Mouse (Mus musculus): Measurements from ENCODE around the gene Stk17b. TPM values are rescaled to one million over a fixed set of nuclear protein-coding genes. Genes with fewer than 3 reads are reported as not detected.
"Not testable (repeated sequence)": the region's sequence is repeated elsewhere in the genome, so short reads cannot be mapped to it uniquely, and the experiment has no call there.

The Stk17b gene
- polyA plus RNA-seq, 1 experiment from 2014 or later, result 14.6 TPM

DNA sequence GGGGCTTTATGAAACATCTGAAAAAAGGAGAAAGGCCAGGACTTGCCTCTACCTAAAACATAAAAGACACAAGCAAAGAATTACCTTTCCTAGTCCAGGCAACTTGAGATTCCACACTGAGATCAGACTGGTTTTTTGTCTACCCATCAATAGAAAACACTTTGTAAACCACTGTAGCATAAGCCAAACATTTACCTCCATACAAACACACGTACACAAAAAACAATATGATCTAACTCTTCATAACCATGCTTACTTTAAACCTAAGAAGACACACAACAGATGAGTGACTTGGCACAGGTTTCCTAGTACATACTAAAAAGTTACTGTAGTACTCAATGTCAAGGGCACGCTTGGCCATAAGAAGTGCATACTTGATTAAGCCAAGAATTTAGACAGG, 9.5 kb downstream of the Stk17b start:
- Histone ChIP-seq H3K4me3 (replicated peaks) (no peak overlapping the region), H3K9ac (no peak overlapping the region), H3K4me2 (no peak overlapping the region), H3K27ac (no peak overlapping the region), H3K4me1 (no peaks in the 10 kb centered on the region), H3K27me3 (replicated peaks) (no peaks in the 10 kb centered on the region), H3K36me3 (no peaks in the 10 kb centered on the region), H3K9me3 (no peaks in the 10 kb centered on the region)
- WGBS, result 86% methylated on average over 2 of the region's 2 CpGs
- ATAC-seq (ENCODE audit: insufficient read depth, low FRiP score, low read depth), result no peak

DNA sequence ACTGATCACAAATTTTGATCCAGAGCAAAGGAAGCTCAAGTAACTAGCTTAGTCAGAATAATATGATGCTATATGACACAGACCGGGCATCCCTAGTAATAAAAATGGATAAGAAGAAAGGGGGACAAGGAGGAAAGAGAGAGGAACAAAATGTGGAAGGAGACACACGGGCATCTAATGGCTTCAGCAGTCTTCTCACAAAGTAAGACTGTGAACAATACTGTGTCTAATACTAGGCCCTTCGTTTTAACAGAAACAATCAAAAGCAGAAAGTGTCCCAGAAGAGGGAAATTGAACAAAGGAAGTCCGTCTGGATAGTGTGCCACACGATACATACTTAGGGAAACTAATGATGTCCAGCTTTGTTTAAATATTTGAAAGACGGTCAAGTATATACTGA, 10.0 kb downstream of the Stk17b start:
- H3K27me3 ChIP-seq (replicated peaks), result no peaks in the 10 kb centered on the region
- 76% methylated on average over 6 of the region's 6 CpGs for WGBS
- ATAC-seq (ENCODE audit: insufficient read depth, low FRiP score, low read depth), result no peak

DNA sequence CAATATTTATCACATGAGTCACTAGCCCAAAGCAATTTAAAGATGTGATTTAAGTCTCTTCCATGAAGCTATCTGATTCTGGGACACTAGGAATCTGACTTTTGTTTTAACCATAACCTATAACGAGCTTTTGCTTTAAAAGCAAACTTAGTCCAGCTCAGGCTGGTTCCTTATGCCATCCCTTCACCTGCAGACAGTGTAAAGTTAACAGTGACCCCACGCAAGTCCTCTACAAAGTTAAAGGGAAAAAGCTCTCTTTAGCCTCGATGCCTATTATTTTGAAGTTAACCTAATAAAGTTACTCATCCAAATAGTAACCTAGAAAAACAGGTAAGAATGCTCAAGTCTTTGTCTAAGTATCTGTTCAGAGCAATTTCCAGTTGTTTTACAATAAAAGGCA, 10.5 kb downstream of the Stk17b start:
- 85% methylated on average over 3 of the region's 3 CpGs for WGBS
- ATAC-seq (ENCODE audit: insufficient read depth, low FRiP score, low read depth), result no peak
- H3K9me3 ChIP-seq, result no peaks in the 10 kb centered on the region
- no peak overlapping the region for H3K4me2 ChIP-seq
- no peaks in the 10 kb centered on the region for H3K27me3 ChIP-seq (replicated peaks)
- no peak overlapping the region for H3K4me3 ChIP-seq (replicated peaks)
- no peak overlapping the region for H3K9ac ChIP-seq
- no peaks in the 10 kb centered on the region for H3K4me1 ChIP-seq
- H3K36me3 ChIP-seq, result no peaks in the 10 kb centered on the region
- H3K27ac ChIP-seq, result no peak overlapping the region

More for the DNA sequence above, 10.0 kb downstream of the Stk17b start:
- Histone ChIP-seq H3K4me2 (no peak overlapping the region), H3K4me3 (replicated peaks) (no peak overlapping the region), H3K27ac (no peak overlapping the region), H3K9ac (no peak overlapping the region), H3K4me1 (no peaks in the 10 kb centered on the region), H3K9me3 (no peaks in the 10 kb centered on the region), H3K36me3 (no peaks in the 10 kb centered on the region)

DNA sequence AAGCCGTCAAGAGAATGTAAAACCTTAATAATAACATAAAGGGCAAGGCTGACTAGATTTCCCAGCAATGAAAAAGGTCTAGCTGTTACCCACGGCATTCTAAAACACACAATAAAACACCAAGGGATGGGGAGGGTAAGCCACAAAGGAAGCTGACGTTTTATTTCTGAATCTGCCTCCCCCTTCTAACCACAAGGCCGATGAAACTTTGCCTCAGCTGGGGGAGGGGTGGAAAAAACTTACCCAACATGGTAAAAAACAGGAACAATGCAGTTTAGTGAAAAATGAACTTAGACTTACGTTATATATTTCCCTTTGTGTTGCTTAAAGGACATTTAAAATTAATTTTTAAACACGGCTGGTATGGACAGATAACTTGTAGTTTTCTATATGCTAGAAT, 11.0 kb downstream of the Stk17b start:
- no peaks in the 10 kb centered on the region for H3K27me3 ChIP-seq (replicated peaks)
- no peak overlapping the region for H3K9ac ChIP-seq
- no peaks in the 10 kb centered on the region for H3K9me3 ChIP-seq
- no peaks in the 10 kb centered on the region for H3K4me1 ChIP-seq
- H3K27ac ChIP-seq, result no peak overlapping the region
- no peak overlapping the region for H3K4me3 ChIP-seq (replicated peaks)
- H3K4me2 ChIP-seq, result no peak overlapping the region
- ATAC-seq (ENCODE audit: insufficient read depth, low FRiP score, low read depth), result no peak
- WGBS, result 61% methylated on average over 6 of the region's 6 CpGs
- H3K36me3 ChIP-seq, result no peaks in the 10 kb centered on the region

DNA sequence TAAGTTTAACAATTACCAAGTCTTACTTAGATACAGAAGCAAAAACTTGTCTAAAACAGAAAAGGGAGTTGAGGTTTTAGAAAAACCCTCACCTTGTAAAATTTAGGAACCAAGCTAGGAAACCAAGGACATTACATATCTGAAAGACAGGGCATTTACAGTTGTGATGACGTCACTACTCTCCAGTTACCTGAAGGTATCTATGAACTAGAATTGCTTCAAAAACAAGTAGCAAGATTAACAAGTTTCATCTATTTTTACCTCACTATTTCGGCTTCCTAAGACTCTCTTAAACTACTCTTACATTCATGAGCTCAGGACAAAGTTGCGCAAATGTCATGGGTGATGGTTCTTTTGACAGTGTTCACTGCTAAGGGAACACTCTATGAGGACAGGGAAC, 12.1 kb downstream of the Stk17b start:
- no peaks in the 10 kb centered on the region for H3K9me3 ChIP-seq
- no peak overlapping the region for H3K4me3 ChIP-seq (replicated peaks)
- H3K27ac ChIP-seq, result no peak overlapping the region
- H3K27me3 ChIP-seq (replicated peaks), result no peaks in the 10 kb centered on the region
- no peak for ATAC-seq (ENCODE audit: insufficient read depth, low FRiP score, low read depth)
- no peak overlapping the region for H3K4me2 ChIP-seq
- WGBS, result 88% methylated on average over 3 of the region's 3 CpGs
- no peaks in the 10 kb centered on the region for H3K4me1 ChIP-seq
- H3K9ac ChIP-seq, result no peak overlapping the region
- no peaks in the 10 kb centered on the region for H3K36me3 ChIP-seq

DNA sequence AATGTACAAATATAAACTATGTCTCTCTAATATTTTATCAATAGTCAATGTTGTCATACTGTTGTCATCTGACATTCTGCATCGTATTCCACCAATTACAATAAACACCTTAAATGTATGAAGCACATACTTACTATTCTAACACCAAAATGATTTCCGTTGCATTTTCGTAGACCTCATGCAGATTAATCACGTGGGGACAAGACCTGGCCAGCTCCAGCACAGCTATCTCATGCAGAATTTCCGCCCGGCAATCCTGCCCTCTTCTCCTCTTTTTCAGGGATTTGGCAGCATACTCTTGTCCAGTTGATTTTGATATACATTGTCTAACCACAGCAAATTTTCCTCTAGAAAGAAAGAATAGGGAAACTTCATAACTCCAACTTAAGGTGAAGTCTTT, 13.5 kb downstream of the Stk17b start:
- WGBS, result 89% methylated on average over 6 of the region's 6 CpGs
- no peaks in the 10 kb centered on the region for H3K36me3 ChIP-seq
- H3K4me2 ChIP-seq, result no peak overlapping the region
- H3K27ac ChIP-seq, result no peak overlapping the region
- no peaks in the 10 kb centered on the region for H3K4me1 ChIP-seq
- no peak for ATAC-seq (ENCODE audit: insufficient read depth, low FRiP score, low read depth)
- H3K9ac ChIP-seq, result no peak overlapping the region
- no peaks in the 10 kb centered on the region for H3K9me3 ChIP-seq
- H3K27me3 ChIP-seq (replicated peaks), result no peaks in the 10 kb centered on the region
- H3K4me3 ChIP-seq (replicated peaks), result no peak overlapping the region

DNA sequence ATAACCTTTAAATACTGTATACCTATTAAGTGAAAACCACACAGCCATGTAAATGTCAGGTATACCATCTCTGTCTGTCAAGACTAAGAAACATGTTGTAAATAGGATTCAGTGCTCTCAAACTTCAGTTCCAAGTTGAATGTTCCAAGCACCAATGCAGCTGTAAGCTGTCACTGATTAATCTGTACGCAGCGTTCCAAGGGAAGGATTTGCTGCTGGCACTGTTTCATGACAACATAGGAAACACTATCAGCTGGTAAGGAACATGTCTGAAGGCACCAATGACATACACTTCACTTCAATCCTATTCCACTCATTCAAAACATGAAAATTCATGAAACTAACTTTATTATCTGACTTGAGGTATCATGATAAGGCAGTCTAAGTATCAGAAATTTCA, 18.9 kb downstream of the Stk17b start:
- no peak for ATAC-seq (ENCODE audit: insufficient read depth, low FRiP score, low read depth)
- WGBS, result 46% methylated on average over 2 of the region's 2 CpGs
- no peak overlapping the region for H3K27ac ChIP-seq
- H3K9me3 ChIP-seq, result no peaks in the 10 kb centered on the region
- no peaks in the 10 kb centered on the region for H3K27me3 ChIP-seq (replicated peaks)
- H3K36me3 ChIP-seq, result peaks cover 11% of the 10 kb centered on the region; the same call in 1 of the 2 replicates
- no peak overlapping the region for H3K4me3 ChIP-seq (replicated peaks)
- no peaks in the 10 kb centered on the region for H3K4me1 ChIP-seq
- H3K4me2 ChIP-seq, result no peak overlapping the region
- H3K9ac ChIP-seq, result no peak overlapping the region

DNA sequence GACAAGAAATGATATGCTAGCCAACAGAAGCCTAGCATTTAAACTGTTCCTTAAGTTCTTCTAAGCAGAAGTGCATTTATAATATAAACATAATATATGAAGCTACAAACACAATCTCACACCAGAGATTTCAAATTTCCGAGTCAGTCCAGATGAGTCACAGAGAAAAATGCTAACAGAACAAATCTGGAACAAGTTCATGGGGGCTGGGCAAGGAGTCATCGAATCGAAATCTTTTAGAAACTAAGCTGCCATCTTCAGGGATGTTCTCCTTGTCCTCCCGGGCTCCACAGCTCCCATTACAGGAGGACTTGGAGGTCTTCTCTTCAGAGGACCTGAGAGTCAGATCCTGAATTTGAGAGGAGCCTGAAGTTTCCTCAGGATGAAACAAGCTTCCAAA, 27.7 kb downstream of the Stk17b start:
- no peak for ATAC-seq (ENCODE audit: insufficient read depth, low FRiP score, low read depth)
- H3K27me3 ChIP-seq (replicated peaks), result no peaks in the 10 kb centered on the region
- no peak overlapping the region for H3K4me2 ChIP-seq
- 63% methylated on average over 4 of the region's 4 CpGs for WGBS
- H3K4me3 ChIP-seq (replicated peaks), result no peak overlapping the region
- no peaks in the 10 kb centered on the region for H3K9me3 ChIP-seq
- H3K36me3 ChIP-seq, result 0 out of 2 replicates have a peak, but pooled peaks cover 4% of the 10 kb centered on the region
- H3K27ac ChIP-seq, result no peak overlapping the region
- H3K9ac ChIP-seq, result no peak overlapping the region
- H3K4me1 ChIP-seq, result no peaks in the 10 kb centered on the region

DNA sequence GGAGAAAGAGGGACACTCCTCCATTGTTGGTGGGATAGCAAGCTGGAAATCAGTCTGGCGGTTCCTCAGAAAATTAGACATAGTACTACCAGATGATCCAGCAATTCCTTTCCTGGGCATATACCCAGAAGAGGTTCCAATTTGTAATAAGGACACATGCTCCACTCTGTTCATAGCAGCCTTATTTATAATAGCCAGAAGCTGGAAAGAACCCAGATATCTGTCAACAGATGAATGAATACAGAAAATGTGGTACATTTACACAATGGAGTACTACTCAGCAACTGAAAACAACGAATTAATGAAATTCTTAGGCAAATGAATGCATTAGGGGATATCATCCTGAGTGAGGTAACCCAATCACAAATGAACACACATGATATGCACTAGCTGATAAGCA, 31.5 kb downstream of the Stk17b start:
- not testable (repeated sequence) for H3K27ac ChIP-seq; H3K27me3 ChIP-seq (replicated peaks); H3K4me1 ChIP-seq; H3K9me3 ChIP-seq; H3K36me3 ChIP-seq; H3K4me3 ChIP-seq (replicated peaks); H3K9ac ChIP-seq; H3K4me2 ChIP-seq; ATAC-seq (ENCODE audit: insufficient read depth, low FRiP score, low read depth)
- 89% methylated on average over 2 of the region's 2 CpGs for WGBS

DNA sequence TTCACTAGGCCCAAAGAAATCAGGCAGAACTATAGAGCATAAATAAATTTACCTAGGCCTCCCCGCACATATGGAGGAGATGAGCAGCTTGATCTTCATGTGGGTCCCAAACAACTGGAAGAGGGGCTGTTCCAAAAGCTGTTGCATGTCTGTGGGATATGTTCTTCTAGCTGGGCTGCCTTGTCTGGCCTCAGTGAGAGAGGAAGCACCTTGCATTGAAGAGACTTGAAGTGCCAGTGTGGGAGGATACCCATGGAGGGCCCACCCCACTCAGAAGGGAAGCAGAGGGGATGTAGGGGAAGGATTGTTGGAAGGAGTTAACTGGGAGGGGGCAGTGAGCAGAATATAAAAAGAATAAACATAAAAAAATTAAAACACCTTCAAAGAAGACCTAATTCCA, 33.9 kb downstream of the Stk17b start:
- no peak overlapping the region for H3K9ac ChIP-seq
- H3K9me3 ChIP-seq, result no peaks in the 10 kb centered on the region
- H3K4me1 ChIP-seq, result no peaks in the 10 kb centered on the region
- H3K36me3 ChIP-seq, result no peaks in the 10 kb centered on the region
- 83% methylated on average over 1 of the region's 1 CpGs for WGBS
- ATAC-seq (ENCODE audit: insufficient read depth, low FRiP score, low read depth), result no peak
- no peaks in the 10 kb centered on the region for H3K27me3 ChIP-seq (replicated peaks)
- no peak overlapping the region for H3K4me3 ChIP-seq (replicated peaks)
- no peak overlapping the region for H3K27ac ChIP-seq
- H3K4me2 ChIP-seq, result no peak overlapping the region

DNA sequence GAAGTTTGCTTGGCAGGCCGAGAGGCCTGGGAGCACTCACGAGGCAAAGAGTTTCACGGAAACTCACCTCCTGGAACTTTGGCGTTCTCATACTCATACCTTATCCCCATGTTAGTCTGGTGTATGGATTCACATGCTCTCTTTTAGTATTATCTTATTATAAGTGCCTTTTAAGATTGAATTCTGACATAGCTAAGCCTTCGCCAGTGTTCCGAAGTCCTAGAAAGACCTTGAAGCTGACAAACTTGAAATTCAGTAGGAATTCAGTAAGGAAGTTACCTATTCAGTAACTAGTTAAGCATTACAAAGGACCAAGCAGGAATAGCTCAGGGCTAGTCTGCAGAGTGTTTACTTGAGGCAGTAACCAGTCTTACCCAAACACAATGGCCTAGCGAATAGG, 34.3 kb downstream of the Stk17b start:
- not testable (repeated sequence) for H3K4me2 ChIP-seq; ATAC-seq (ENCODE audit: insufficient read depth, low FRiP score, low read depth); H3K9me3 ChIP-seq; H3K36me3 ChIP-seq; H3K4me1 ChIP-seq; H3K4me3 ChIP-seq (replicated peaks); H3K9ac ChIP-seq; H3K27ac ChIP-seq; H3K27me3 ChIP-seq (replicated peaks)
- WGBS, result 90% methylated on average over 7 of the region's 7 CpGs

DNA sequence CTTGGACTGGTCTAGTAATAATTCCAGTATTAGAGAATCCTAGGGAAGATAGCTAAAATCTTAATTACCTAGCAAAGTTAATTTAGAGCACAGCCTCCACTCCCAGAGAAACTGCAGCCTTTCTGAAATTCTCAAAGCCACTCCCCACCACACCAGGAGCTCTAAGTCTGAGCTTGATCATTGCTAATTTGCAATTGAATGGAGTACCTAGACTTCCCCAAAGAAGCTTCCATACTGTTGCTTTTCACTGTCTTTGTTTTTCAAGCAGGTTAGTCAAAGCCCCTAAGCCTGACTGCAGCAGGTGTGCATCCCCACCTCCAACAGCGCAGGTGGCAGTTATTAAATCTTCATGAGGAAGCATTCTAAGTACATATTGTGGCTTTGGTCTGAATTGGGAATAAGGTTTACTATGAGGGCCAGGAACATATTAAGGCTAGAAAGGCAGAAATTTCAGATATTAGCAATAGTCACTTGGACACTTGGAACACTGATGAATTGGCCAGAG, 35.1 kb downstream of the Stk17b start:
- not testable (repeated sequence) for H3K36me3 ChIP-seq; H3K9me3 ChIP-seq; H3K4me1 ChIP-seq; H3K4me3 ChIP-seq (replicated peaks); H3K9ac ChIP-seq; H3K4me2 ChIP-seq; H3K27ac ChIP-seq; H3K27me3 ChIP-seq (replicated peaks); ATAC-seq (ENCODE audit: insufficient read depth, low FRiP score, low read depth)
- 83% methylated on average over 1 of the region's 1 CpGs for WGBS

DNA sequence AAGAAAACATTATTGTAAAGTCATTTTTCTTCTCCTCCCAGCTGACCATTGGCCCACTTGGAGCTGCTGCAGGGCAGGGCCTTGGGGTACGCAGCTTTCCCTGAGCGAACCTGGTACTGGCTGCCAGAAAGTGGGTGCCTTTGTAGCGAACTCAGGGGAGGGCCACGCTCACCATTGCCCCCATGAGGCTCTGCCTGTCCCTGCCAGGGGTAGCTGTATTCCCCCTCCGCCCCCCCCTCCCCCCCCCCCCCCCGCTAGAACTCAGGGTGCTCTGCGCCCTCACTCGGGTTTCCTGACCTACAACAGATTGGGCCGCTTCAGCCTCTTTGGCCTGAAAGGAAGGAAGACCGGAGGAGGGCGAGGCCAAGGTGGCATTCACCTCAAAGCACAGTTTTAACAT, 36.5 kb downstream of the Stk17b start:
- WGBS, result 41% methylated on average over 9 of the region's 11 CpGs
- no peak for ATAC-seq (ENCODE audit: insufficient read depth, low FRiP score, low read depth)
- H3K27me3 ChIP-seq (replicated peaks), result no peaks in the 10 kb centered on the region
- H3K27ac ChIP-seq, result no peak overlapping the region
- H3K36me3 ChIP-seq, result no peaks in the 10 kb centered on the region
- H3K9me3 ChIP-seq, result no peaks in the 10 kb centered on the region
- no peak overlapping the region for H3K9ac ChIP-seq
- H3K4me3 ChIP-seq (replicated peaks), result no peak overlapping the region
- H3K4me1 ChIP-seq, result no peaks in the 10 kb centered on the region
- no peak overlapping the region for H3K4me2 ChIP-seq

All from stomach, embryonic 15.5 days (tissue).